Mouse (Mus musculus) embryonic facial prominence, embryonic 15.5 days (tissue): ENCODE measurements around the gene Eva1b. TPM values are rescaled to one million over a fixed set of nuclear protein-coding genes. Genes with fewer than 3 reads are reported as not detected.

Experiments used
- ATAC-seq: fragments of 200-750 bp; cut with Nextera tagmentation; 2 replicates; pipeline ENCODE4 v1.8.0; 2017; ENCODE audit warnings: low read depth, moderate TSS enrichment; ENCODE audit not compliant: insufficient number of reproducible peaks, low FRiP score, low TSS enrichment
- H3K27ac ChIP-seq: fragments of 300-500 bp; sonication (generic); replicated peaks from 2 replicates; pipeline ENCODE4 v1.5.1; 2015; ENCODE audit warnings: mild to moderate bottlenecking, inconsistent platforms
- H3K27me3 ChIP-seq: fragments of 300-500 bp; sonication (generic); 2 replicates; pipeline ENCODE4 v1.6.1; 2015; ENCODE audit warnings: inconsistent platforms
- H3K36me3 ChIP-seq: fragments of 300-500 bp; sonication (generic); 2 replicates; pipeline ENCODE4 v1.6.1; 2015; ENCODE audit warnings: mild to moderate bottlenecking, inconsistent platforms
- H3K4me1 ChIP-seq: fragments of 300-500 bp; sonication (generic); 2 replicates; pipeline ENCODE4 v1.6.1; 2015; ENCODE audit warnings: inconsistent platforms
- H3K4me2 ChIP-seq: fragments of 300-500 bp; sonication (generic); replicated peaks from 2 replicates; pipeline ENCODE4 v1.6.1; 2015; ENCODE audit warnings: mild to moderate bottlenecking, inconsistent platforms
- H3K4me3 ChIP-seq: fragments of 300-500 bp; sonication (generic); replicated peaks from 2 replicates; pipeline ENCODE4 v1.5.1; 2015; ENCODE audit warnings: mild to moderate bottlenecking, inconsistent platforms
- H3K9ac ChIP-seq: fragments of 300-500 bp; sonication (generic); 2 replicates; pipeline ENCODE4 v1.6.1; 2015; ENCODE audit warnings: inconsistent platforms
- H3K9me3 ChIP-seq: fragments of 300-500 bp; sonication (generic); replicated peaks from 2 replicates; pipeline ENCODE4 v1.6.1; 2016; ENCODE audit warnings: inconsistent platforms
- WGBS: fragments of 180-500 bp; shearing (Covaris S2); methylation state at CpG from one replicate; pipeline ENCODE4 v1.1.7; 2015; 5-methylcytosine and 5-hydroxymethylcytosine counted together
- polyA plus RNA-seq: library from polyadenylated mRNA; unstranded; fragments of >200 nt; fragmentation: Nextera tagmentation; extraction: Ambion mirVana; gene quantifications from 2 replicates; pipeline ENCODE4 v1.2.1, GENCODE M21; 2015

The Eva1b gene
- polyA plus RNA-seq, 1 experiment from 2014 or later, result 84.3 TPM

- Histone ChIP-seq H3K9ac (no peak overlapping the region), H3K4me3 (no peak overlapping the region), H3K4me2 (no peak overlapping the region), H3K9me3 (no peaks in the 10 kb centered on the region), H3K27me3 (no peaks in the 10 kb centered on the region), H3K27ac (no peak overlapping the region), H3K4me1 (peaks cover 17% of the 10 kb centered on the region), H3K36me3 (peaks cover 18% of the 10 kb centered on the region)
- WGBS, result 87% methylated on average over 2 of the region's 2 CpGs
- ATAC-seq, result no peak
These were observed 27.0 kb upstream of the Eva1b start for GRCm38 (mm10) chr4:126120506-126120905.

- Histone ChIP-seq H3K27ac (no peak overlapping the region), H3K9me3 (no peaks in the 10 kb centered on the region), H3K4me2 (no peak overlapping the region), H3K9ac (no peak overlapping the region), H3K36me3 (peaks cover 46% of the 10 kb centered on the region), H3K4me1 (peaks cover 8% of the 10 kb centered on the region; the same call in 1 of the 2 replicates), H3K27me3 (no peaks in the 10 kb centered on the region), H3K4me3 (no peak overlapping the region)
- ATAC-seq, result no peak
- 85% methylated on average over 10 of the region's 10 CpGs for WGBS
These were observed 24.1 kb upstream of the Eva1b start for GRCm38 (mm10) chr4:126123309-126124040.

GRCm38 (mm10) chr4:126130502-126130901 lies 17.0 kb upstream of the Eva1b start:
- Histone ChIP-seq H3K4me1 (peaks cover 40% of the 10 kb centered on the region), H3K9ac (no peak overlapping the region), H3K4me2 (no peak overlapping the region), H3K27me3 (no peaks in the 10 kb centered on the region), H3K9me3 (no peaks in the 10 kb centered on the region), H3K27ac (peak overlapping the region; percentile 86), H3K4me3 (no peak overlapping the region), H3K36me3 (peaks cover 52% of the 10 kb centered on the region)
- WGBS, result 30% methylated on average over 11 of the region's 11 CpGs
- ATAC-seq, result no peak

GRCm38 (mm10) chr4:126131290-126132121 lies 16.0 kb upstream of the Eva1b start:
- Histone ChIP-seq H3K4me1 (peaks cover 40% of the 10 kb centered on the region), H3K4me2 (no peak overlapping the region), H3K27ac (peak overlapping the region; percentile 86), H3K9ac (no peak overlapping the region), H3K36me3 (peaks cover 50% of the 10 kb centered on the region), H3K4me3 (no peak overlapping the region), H3K27me3 (no peaks in the 10 kb centered on the region), H3K9me3 (no peaks in the 10 kb centered on the region)
- peak; percentile 41; the same call in 1 of the 2 replicates for ATAC-seq
- WGBS, result 35% methylated on average over 10 of the region's 10 CpGs

- Histone ChIP-seq H3K9ac (no peak overlapping the region), H3K4me2 (no peak overlapping the region), H3K9me3 (no peaks in the 10 kb centered on the region), H3K4me1 (peaks cover 40% of the 10 kb centered on the region), H3K36me3 (peaks cover 46% of the 10 kb centered on the region), H3K27ac (peak overlapping the region; percentile 86), H3K27me3 (no peaks in the 10 kb centered on the region), H3K4me3 (no peak overlapping the region)
- WGBS, result 52% methylated on average over 6 of the region's 6 CpGs
- no peak for ATAC-seq
These were observed 14.8 kb upstream of the Eva1b start for GRCm38 (mm10) chr4:126132636-126133264.

- H3K36me3 ChIP-seq, result peaks cover 46% of the 10 kb centered on the region
These were observed 13.3 kb upstream of the Eva1b start for GRCm38 (mm10) chr4:126134236-126134635.

GRCm38 (mm10) chr4:126134639-126135038 lies 12.9 kb upstream of the Eva1b start:
- no peak for ATAC-seq
- Histone ChIP-seq H3K9me3 (no peaks in the 10 kb centered on the region), H3K27me3 (no peaks in the 10 kb centered on the region), H3K27ac (no peak overlapping the region), H3K9ac (no peak overlapping the region), H3K4me1 (peaks cover 40% of the 10 kb centered on the region), H3K36me3 (peaks cover 46% of the 10 kb centered on the region), H3K4me2 (no peak overlapping the region), H3K4me3 (no peak overlapping the region)
- WGBS, result 71% methylated on average over 4 of the region's 4 CpGs

More at GRCm38 (mm10) chr4:126134236-126134635, 13.3 kb upstream of the Eva1b start:
- Histone ChIP-seq H3K27me3 (no peaks in the 10 kb centered on the region), H3K9ac (no peak overlapping the region), H3K4me2 (no peak overlapping the region), H3K27ac (no peak overlapping the region), H3K9me3 (no peaks in the 10 kb centered on the region), H3K4me1 (peaks cover 40% of the 10 kb centered on the region), H3K4me3 (no peak overlapping the region)
- WGBS, result 87% methylated on average over 4 of the region's 4 CpGs
- ATAC-seq, result no peak

GRCm38 (mm10) chr4:126137773-126138172 lies 9.8 kb upstream of the Eva1b start:
- Histone ChIP-seq H3K4me1 (peaks cover 13% of the 10 kb centered on the region), H3K27me3 (no peaks in the 10 kb centered on the region), H3K9ac (no peak overlapping the region), H3K27ac (no peak overlapping the region), H3K4me2 (no peak overlapping the region), H3K36me3 (peaks cover 50% of the 10 kb centered on the region), H3K4me3 (no peak overlapping the region), H3K9me3 (no peaks in the 10 kb centered on the region)
- ATAC-seq, result no peak
- 80% methylated on average over 4 of the region's 4 CpGs for WGBS

- Histone ChIP-seq H3K36me3 (peaks cover 39% of the 10 kb centered on the region), H3K4me1 (0 out of 2 replicates have a peak, but pooled peaks cover 4% of the 10 kb centered on the region), H3K9me3 (no peaks in the 10 kb centered on the region), H3K4me2 (no peak overlapping the region), H3K9ac (no peak overlapping the region), H3K4me3 (no peak overlapping the region), H3K27me3 (no peaks in the 10 kb centered on the region), H3K27ac (no peak overlapping the region; the same call in 1 of the 2 replicates)
- 56% methylated on average over 5 of the region's 5 CpGs for WGBS
- no peak for ATAC-seq
These were observed 6.5 kb upstream of the Eva1b start for GRCm38 (mm10) chr4:126141021-126141420.

- Histone ChIP-seq H3K27ac (no peak overlapping the region), H3K36me3 (peaks cover under 1% of the 10 kb centered on the region; the same call in 1 of the 2 replicates), H3K9ac (no peak overlapping the region), H3K27me3 (no peaks in the 10 kb centered on the region), H3K4me2 (no peak overlapping the region), H3K9me3 (no peaks in the 10 kb centered on the region), H3K4me1 (peaks cover 32% of the 10 kb centered on the region), H3K4me3 (no peak overlapping the region)
- WGBS, result 28% methylated on average over 4 of the region's 4 CpGs
- ATAC-seq, result no peak
These were observed 2.1 kb upstream of the Eva1b start for GRCm38 (mm10) chr4:126145396-126145795.

GRCm38 (mm10) chr4:126146974-126147532 lies 491 bp upstream of the Eva1b start:
- Histone ChIP-seq H3K27ac (peak overlapping the region; percentile 92), H3K4me2 (peak overlapping the region; percentile 89), H3K4me3 (peak overlapping the region; percentile 64; the same call in 1 of the 2 replicates), H3K9ac (no peak overlapping the region), H3K36me3 (no peaks in the 10 kb centered on the region; the same call in 1 of the 2 replicates), H3K4me1 (peaks cover 45% of the 10 kb centered on the region), H3K9me3 (no peaks in the 10 kb centered on the region), H3K27me3 (no peaks in the 10 kb centered on the region)
- no peak for ATAC-seq
- whole genome bisulfite sequencing, result 32% methylated on average over 9 of the region's 9 CpGs
